Mouse (Mus musculus) neural tube, embryonic 12.5 days (tissue): ENCODE results near the gene Fancf. TPM values are rescaled to one million over a fixed set of nuclear protein-coding genes. Genes with fewer than 3 reads are reported as not detected.

Experiments used
- ATAC-seq: fragments of 200-750 bp; cut with Nextera tagmentation; 2 replicates; pipeline ENCODE4 v1.8.0; 2017; ENCODE audit warnings: low read depth, mild to moderate bottlenecking, moderate TSS enrichment, moderate library complexity; ENCODE audit not compliant: low FRiP score
- H3K27ac ChIP-seq: fragments of 300-500 bp; sonication (generic); 2 replicates; pipeline ENCODE4 v1.5.1; 2016
- H3K27me3 ChIP-seq: fragments of 300-500 bp; sonication (generic); replicated peaks from 2 replicates; pipeline ENCODE4 v1.6.1; 2016; ENCODE audit warnings: mild to moderate bottlenecking
- H3K36me3 ChIP-seq: fragments of 300-500 bp; sonication (generic); 2 replicates; pipeline ENCODE4 v1.6.1; 2016; ENCODE audit warnings: mild to moderate bottlenecking
- H3K4me1 ChIP-seq: fragments of 300-500 bp; sonication (generic); 2 replicates; pipeline ENCODE4 v1.6.1; 2016
- H3K4me2 ChIP-seq: fragments of 300-500 bp; sonication (generic); replicated peaks from 2 replicates; pipeline ENCODE4 v1.6.1; 2016; ENCODE audit warnings: mild to moderate bottlenecking
- H3K4me3 ChIP-seq: fragments of 300-500 bp; sonication (generic); 2 replicates; pipeline ENCODE4 v1.5.1; 2016
- H3K9ac ChIP-seq: fragments of 300-500 bp; sonication (generic); 2 replicates; pipeline ENCODE4 v1.6.1; 2016; ENCODE audit warnings: mild to moderate bottlenecking
- H3K9me3 ChIP-seq: fragments of 300-500 bp; sonication (generic); 2 replicates; pipeline ENCODE4 v1.6.1; 2016; ENCODE audit warnings: mild to moderate bottlenecking
- WGBS: fragments of 180-500 bp; shearing (Covaris S2); methylation state at CpG from one replicate; pipeline ENCODE4 v1.1.7; 2016; 5-methylcytosine and 5-hydroxymethylcytosine counted together
- polyA plus RNA-seq: library from polyadenylated mRNA; unstranded; fragments of >200 nt; fragmentation: Nextera tagmentation; extraction: Ambion mirVana; gene quantifications from 2 replicates; pipeline ENCODE4 v1.2.1, GENCODE M21; 2016

The Fancf gene
- polyA plus RNA-seq: 15.6 and 18.8 TPM in 2 replicates

DNA sequence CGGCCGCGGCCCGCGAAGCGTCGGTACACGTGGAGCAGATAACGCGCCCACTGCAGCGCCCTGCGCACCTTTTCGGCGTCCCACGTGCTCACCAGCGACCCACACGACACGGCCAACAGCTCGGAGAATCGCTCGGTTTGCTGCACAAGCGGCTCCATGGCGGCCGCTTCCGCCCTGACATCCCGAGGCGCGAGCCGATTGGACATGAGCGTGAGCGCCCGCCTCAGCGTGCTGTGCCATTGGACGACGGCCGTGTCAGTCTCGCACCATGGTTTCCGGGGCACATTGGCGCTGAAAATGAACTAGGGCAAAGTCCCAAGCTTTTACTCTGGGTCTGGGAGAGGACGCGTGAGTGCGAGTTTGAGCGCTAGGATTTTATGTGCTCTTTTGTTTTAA, at the start of gene Fancf:
Fancf (minus strand) TSS at position 171 of the 396 bp plus-strand sequence.
- H3K27ac ChIP-seq: peak within 1 kb of the TSS; percentile 96
- peaks cover 14% of the 10 kb centered on the region for H3K4me1 ChIP-seq
- H3K4me3 ChIP-seq: peak within 1 kb of the TSS; percentile 71
- ATAC-seq: peak; percentile 99
- H3K9ac ChIP-seq: peak within 1 kb of the TSS; percentile 82
- no peaks in the 10 kb centered on the region for H3K36me3 ChIP-seq
- peak within 1 kb of the TSS; percentile 73 for H3K4me2 ChIP-seq
- under 1% methylated on average over 43 of the region's 43 CpGs for WGBS
- no peaks in the 10 kb centered on the region for H3K27me3 ChIP-seq
- H3K9me3 ChIP-seq: no peaks in the 10 kb centered on the region

DNA sequence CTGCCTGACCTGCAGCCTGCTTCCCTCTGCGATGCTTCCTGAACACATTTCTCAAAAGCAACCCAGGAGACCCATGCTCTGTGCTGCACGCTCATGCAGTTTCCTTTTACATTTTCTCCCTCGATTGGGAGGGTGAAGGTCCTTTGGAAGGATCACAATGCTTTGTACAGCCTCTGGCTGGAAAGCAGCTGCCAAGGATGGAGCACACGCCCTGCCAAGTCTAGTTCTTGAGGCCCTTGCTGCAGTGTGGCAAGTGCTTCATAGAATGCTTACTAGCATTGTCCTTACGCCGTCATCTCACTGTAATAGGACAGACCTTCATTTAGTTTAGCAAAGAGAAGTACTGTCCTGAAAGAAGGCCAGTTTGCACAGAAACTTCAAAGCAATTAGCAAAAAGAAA, 37.0 kb upstream of the Fancf start:
- Histone ChIP-seq H3K4me2 (no peak overlapping the region), H3K9me3 (no peaks in the 10 kb centered on the region), H3K36me3 (no peaks in the 10 kb centered on the region), H3K4me1 (no peaks in the 10 kb centered on the region), H3K27ac (no peak overlapping the region), H3K4me3 (no peak overlapping the region), H3K27me3 (no peaks in the 10 kb centered on the region), H3K9ac (no peak overlapping the region)
- no peak for ATAC-seq
- 71% methylated on average over 6 of the region's 6 CpGs for WGBS

DNA sequence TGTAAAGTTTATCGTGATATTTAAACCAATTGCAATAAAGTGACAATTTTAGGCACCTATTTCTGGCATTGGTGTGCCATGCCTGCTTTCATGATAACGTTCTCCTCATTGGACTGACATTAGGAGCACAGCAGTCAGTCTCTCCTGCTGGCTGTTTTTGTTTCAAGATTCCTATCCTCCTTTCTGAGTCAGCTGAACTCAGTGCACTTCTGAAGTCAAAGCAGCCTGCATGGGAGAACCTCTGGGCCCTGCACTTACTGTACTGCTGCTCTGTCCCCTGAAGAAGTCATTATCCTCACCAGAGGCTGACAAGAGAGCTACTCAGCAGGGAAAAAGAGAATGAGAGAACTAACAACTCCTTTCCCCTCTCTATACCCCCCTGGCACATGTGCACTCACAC, 32.9 kb upstream of the Fancf start:
- Histone ChIP-seq H3K9ac (no peak overlapping the region), H3K4me2 (no peak overlapping the region), H3K36me3 (no peaks in the 10 kb centered on the region), H3K4me3 (no peak overlapping the region), H3K4me1 (no peaks in the 10 kb centered on the region), H3K27me3 (no peaks in the 10 kb centered on the region), H3K9me3 (no peaks in the 10 kb centered on the region), H3K27ac (no peak overlapping the region)
- WGBS: 54% methylated on average over 2 of the region's 2 CpGs
- no peak for ATAC-seq

DNA sequence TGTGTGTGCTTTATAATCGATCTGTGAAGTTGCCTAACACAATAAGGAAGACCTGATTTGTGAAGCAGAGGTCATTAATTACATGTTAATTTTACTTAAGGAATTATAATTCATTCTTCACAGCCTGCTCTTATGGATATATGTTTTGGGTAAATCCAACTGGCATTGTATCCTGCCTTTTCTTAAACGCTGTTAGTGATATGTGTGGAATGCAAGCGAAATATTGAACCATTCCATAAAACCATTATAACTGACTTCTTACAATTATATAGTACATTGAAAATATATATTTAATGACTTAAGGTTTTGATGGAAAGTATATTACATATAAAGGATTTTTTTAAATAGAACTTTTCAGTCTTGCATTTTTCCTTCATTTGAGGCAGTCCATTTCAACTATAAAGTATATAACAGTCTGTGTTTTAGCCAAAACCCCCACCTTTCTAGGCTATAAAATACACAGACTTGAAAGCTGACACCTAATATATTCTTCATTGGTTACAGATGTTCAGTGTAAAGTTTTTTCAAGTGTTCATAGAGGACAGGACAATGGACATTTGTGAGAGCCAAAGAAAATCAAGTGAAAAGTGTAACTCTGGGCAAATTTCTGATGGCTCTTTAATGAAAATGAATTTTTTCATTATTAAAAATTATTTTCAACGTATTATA, 32.2 kb upstream of the Fancf start:
- 79% methylated on average over 4 of the region's 4 CpGs for WGBS
- ATAC-seq: no peak
- no peak overlapping the region for H3K27ac ChIP-seq
- H3K27me3 ChIP-seq: no peaks in the 10 kb centered on the region
- no peak overlapping the region for H3K4me3 ChIP-seq
- no peaks in the 10 kb centered on the region for H3K36me3 ChIP-seq
- H3K9ac ChIP-seq: no peak overlapping the region
- no peaks in the 10 kb centered on the region for H3K9me3 ChIP-seq
- no peaks in the 10 kb centered on the region for H3K4me1 ChIP-seq
- H3K4me2 ChIP-seq: no peak overlapping the region

DNA sequence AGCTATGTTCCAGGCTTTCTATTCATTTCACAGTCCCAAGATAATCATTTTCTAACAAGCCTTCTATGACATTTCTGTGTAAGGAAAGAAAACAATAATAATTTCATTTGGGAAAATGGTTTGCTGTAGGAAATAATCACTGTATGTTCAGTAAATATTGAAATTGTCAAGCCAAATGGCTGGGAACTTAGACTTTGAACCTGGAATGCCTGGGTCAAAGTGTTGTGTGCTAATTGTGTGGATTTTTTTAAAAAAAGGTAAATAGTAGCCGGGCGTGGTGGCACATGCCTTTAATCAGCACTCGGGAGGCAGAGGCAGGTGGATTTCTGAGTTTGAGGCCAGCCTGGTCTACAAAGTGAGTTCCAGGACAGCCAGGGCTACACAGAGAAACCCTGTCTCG, 30.9 kb upstream of the Fancf start:
- Histone ChIP-seq H3K27me3 (no peaks in the 10 kb centered on the region), H3K9ac (no peak overlapping the region), H3K4me3 (no peak overlapping the region), H3K27ac (no peak overlapping the region), H3K36me3 (no peaks in the 10 kb centered on the region), H3K4me1 (no peaks in the 10 kb centered on the region), H3K9me3 (no peaks in the 10 kb centered on the region), H3K4me2 (no peak overlapping the region)
- WGBS: 88% methylated on average over 4 of the region's 4 CpGs
- ATAC-seq: no peak

DNA sequence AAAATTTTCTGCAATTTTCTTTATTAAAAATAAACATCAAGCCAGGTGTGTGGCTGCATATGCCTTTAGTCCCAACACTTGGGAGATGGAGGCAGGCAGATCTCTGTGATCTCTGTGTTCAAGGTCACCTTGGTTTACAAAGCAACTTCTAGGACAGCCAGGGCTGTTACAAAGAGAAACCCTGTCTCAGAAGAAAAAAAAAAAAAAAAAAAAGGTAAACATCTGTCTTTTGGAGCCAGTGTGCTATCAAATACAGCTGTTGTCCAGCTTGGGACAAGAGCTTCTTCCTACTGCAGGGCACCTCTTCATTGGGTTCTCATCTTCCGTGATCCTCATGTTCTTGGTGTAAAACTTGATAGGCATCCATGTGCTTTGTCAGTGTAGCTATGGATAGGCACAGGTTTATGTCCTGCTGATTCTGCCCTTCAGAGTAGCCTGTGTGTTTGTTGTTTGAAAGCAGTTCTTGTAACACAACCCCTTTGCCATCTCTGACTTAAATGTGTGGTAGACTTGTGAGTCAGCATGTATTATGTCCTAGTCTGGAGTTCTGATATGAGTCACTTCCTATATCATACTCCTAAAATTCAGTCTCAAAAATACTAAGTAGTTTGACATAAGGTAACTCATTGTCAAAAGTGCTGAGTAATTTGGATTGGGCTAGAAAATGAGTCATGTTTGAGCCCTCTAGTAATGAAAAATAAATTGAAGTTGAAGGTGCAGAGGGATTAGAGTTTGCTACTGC, 30.3 kb upstream of the Fancf start:
- H3K9me3 ChIP-seq: no peaks in the 10 kb centered on the region
- H3K4me3 ChIP-seq: no peak overlapping the region
- ATAC-seq: no peak
- H3K9ac ChIP-seq: no peak overlapping the region
- H3K4me1 ChIP-seq: no peaks in the 10 kb centered on the region
- no peaks in the 10 kb centered on the region for H3K27me3 ChIP-seq
- 100% methylated on average over 1 of the region's 1 CpGs for WGBS
- H3K4me2 ChIP-seq: no peak overlapping the region
- H3K36me3 ChIP-seq: no peaks in the 10 kb centered on the region
- H3K27ac ChIP-seq: no peak overlapping the region

DNA sequence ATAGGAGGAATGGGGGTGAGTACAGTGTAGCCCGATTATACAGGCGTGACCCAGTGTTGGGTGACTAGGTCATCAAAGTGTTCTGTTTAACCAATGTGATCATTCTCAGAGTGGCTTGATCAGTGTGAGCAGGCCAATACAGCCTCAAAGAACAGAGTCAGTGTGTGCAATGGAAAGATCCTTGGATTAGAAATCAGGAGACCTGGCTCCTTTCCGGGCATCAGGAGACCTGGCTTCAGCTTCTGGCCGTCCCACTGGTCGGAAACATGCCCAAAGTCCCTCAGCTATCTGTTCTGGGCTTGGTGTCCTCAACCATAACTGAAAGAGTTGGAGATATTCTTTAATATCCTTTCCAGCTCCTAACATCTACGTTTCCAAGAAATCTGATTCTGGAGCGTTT, 27.5 kb upstream of the Fancf start:
- WGBS: 91% methylated on average over 7 of the region's 7 CpGs
- Histone ChIP-seq H3K36me3 (no peaks in the 10 kb centered on the region), H3K27ac (no peak overlapping the region), H3K4me2 (no peak overlapping the region), H3K27me3 (no peaks in the 10 kb centered on the region), H3K4me1 (no peaks in the 10 kb centered on the region), H3K4me3 (no peak overlapping the region), H3K9me3 (no peaks in the 10 kb centered on the region), H3K9ac (no peak overlapping the region)
- no peak for ATAC-seq

DNA sequence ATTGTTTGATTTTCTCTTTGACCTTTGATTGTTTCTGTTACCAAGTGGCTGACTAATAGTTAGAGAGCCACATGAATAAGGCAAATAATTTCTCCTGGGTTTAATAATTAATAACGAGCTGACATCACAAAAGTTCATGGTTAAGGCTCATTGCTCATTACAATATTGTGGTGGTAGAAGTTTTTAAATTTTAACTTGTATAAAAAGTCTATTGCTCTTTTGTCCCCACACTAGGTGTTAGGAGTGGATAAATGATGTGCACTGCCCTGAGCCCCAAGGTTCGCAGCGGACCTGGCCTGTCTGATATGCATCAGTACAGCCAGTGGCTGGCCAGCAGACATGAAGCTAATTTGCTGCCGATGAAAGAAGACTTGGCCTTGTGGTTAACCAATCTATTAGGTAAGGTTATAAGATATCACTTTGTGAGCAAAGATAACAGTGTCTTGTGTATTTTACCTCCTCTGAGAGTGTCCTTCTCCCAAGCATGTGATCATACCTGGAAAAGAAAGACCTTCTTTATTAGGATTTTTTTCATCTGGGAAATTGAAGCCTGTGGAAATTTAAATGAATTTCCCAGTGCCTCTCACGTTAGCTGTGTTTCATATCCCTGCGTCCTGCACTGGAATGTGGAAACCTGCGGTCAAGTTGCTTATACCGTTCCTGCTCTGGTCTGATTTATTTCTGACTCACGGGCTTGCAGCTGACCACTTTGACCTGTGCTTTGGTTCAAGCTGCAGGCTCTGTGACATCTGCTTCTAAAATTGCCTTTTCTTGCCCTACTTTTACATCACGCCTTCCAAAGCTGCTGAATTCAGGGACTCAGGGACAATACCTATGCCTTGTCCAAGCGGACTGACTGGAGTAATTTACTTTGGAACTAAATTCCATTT, 25.9 kb upstream of the Fancf start:
- Histone ChIP-seq H3K4me2 (no peak overlapping the region), H3K4me1 (no peaks in the 10 kb centered on the region), H3K27ac (no peak overlapping the region), H3K9ac (no peak overlapping the region), H3K27me3 (no peaks in the 10 kb centered on the region), H3K4me3 (no peak overlapping the region), H3K9me3 (no peaks in the 10 kb centered on the region), H3K36me3 (no peaks in the 10 kb centered on the region)
- WGBS: 76% methylated on average over 11 of the region's 11 CpGs
- ATAC-seq: no peak

DNA sequence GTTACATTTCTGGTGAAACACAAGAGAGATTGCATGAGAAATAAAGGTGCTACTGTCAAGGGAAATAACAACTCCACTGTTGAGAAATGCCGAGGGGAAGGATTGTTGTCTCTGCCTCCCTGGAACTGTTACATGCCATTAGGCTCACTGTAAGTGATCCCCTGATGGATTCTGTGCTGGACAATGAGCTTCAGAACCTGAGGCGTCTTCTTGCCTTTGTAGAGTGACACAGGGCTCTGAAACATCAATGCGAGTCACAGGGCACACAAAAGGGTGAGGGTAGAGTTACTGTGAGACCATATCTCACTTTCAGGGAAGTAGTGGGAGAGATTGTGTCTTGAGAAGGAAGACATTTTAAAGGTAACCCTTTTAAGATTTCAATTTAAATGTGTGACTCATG, 23.3 kb upstream of the Fancf start:
- no peak overlapping the region for H3K4me3 ChIP-seq
- 64% methylated on average over 3 of the region's 3 CpGs for WGBS
- H3K9me3 ChIP-seq: no peaks in the 10 kb centered on the region
- no peaks in the 10 kb centered on the region for H3K36me3 ChIP-seq
- H3K4me2 ChIP-seq: no peak overlapping the region
- no peak overlapping the region for H3K27ac ChIP-seq
- no peaks in the 10 kb centered on the region for H3K4me1 ChIP-seq
- no peaks in the 10 kb centered on the region for H3K27me3 ChIP-seq
- no peak overlapping the region for H3K9ac ChIP-seq
- ATAC-seq: no peak

DNA sequence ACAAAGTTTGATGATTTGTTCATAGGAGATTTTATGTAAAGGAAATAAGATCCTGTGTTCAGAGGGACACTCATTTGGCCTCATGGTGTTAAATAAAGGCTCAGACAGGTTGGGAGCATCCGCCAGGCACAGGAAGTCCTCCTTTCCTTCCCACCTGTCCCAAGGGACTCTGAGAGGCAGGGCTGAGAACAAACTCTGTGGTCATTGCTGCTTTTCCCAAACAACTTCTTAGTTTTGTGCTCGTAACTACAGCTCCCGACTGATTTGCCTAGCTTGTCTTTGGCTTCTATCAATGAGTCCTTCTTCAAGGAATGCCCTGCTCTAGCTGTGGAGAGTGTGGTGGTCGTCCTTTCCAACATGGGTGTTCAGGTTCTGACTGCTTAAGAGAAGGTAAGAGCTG, 18.1 kb upstream of the Fancf start:
- no peaks in the 10 kb centered on the region for H3K27me3 ChIP-seq
- 81% methylated on average over 4 of the region's 4 CpGs for WGBS
- no peak overlapping the region for H3K9ac ChIP-seq
- H3K9me3 ChIP-seq: no peaks in the 10 kb centered on the region
- no peak overlapping the region for H3K27ac ChIP-seq
- H3K4me2 ChIP-seq: peak overlapping the region; percentile 21
- peaks cover 9% of the 10 kb centered on the region for H3K4me1 ChIP-seq
- H3K36me3 ChIP-seq: no peaks in the 10 kb centered on the region
- H3K4me3 ChIP-seq: no peak overlapping the region
- ATAC-seq: no peak

DNA sequence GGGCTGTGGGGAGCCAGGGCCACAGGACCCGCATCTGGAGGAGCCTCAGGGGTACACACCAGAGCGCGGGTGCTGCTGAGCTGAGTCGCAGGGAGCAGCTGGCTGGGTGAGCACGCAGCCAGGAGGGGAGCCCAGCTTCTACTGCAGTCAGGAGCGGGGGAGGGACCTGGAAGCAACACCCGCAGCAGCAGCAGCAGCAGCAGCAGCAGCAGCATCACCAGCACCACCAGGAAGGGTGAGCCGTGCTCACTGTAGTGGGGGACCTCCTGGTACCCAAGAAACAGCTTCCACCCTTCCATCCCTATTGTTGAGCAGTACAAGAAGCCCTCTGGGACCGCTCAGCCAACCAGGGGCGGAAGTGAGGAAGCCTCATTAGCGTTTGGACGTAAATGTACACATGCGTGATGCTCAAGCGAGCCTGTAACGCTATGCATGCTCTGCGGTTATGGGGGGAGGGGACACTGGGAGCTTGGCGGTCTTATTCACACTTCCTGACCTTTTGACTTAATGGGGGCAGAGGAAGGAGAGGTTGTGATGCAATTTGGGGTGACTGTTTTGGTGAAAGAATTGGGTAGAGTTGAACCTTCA, 17.2 kb upstream of the Fancf start:
- Histone ChIP-seq H3K36me3 (no peaks in the 10 kb centered on the region), H3K27ac (peak overlapping the region; percentile 86), H3K9me3 (no peaks in the 10 kb centered on the region), H3K27me3 (no peaks in the 10 kb centered on the region), H3K4me2 (peak overlapping the region; percentile 78), H3K9ac (peak overlapping the region; percentile 76), H3K4me1 (peaks cover 9% of the 10 kb centered on the region), H3K4me3 (peak overlapping the region; percentile 44)
- peak; percentile 97 for ATAC-seq
- WGBS: 1% methylated on average over 17 of the region's 17 CpGs

DNA sequence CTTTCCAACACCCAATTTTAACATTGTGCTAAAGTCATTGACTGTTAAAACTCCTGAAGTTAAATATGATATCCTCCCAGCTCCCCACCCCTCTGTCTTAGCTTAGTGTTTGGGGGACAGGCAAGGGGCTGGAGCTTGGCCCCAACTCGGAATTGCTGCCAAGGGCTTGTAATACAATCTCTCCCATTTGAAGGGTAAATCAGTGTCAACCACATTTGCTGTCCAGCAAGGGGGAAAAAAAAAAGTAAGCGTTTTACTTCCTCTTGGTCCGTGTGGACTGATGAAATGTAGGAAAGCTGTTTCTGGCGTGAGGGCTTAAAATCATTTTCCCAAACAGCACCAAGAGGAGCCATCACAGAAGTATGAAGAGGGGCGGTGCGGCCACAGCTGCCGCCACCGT, 16.7 kb upstream of the Fancf start:
- 4% methylated on average over 8 of the region's 8 CpGs for WGBS
- Histone ChIP-seq H3K4me3 (peak overlapping the region; percentile 44), H3K4me2 (peak overlapping the region; percentile 78), H3K9me3 (no peaks in the 10 kb centered on the region), H3K27me3 (no peaks in the 10 kb centered on the region), H3K9ac (peak overlapping the region; percentile 76), H3K27ac (peak overlapping the region; percentile 86), H3K36me3 (no peaks in the 10 kb centered on the region), H3K4me1 (peaks cover 9% of the 10 kb centered on the region)
- ATAC-seq: no peak
